Mouse (Mus musculus) midbrain, embryonic 14.5 days (tissue): Measurements from ENCODE around the gene Olfr958. TPM values are rescaled to one million over a fixed set of nuclear protein-coding genes. Genes with fewer than 3 reads are reported as not detected.
A peak's percentile ranks its signal among the peaks of the same experiment; 100 is the strongest.

Experiments
- ATAC-seq: fragments of 200-750 bp; cut with Nextera tagmentation; 2 replicates; pipeline ENCODE4 v1.8.0; 2017; ENCODE audit warnings: moderate number of reproducible peaks, moderate library complexity; ENCODE audit not compliant: low FRiP score, low TSS enrichment
- DNase-seq: peaks from one replicate; pipeline ENCODE4 v3.0.0-alpha.2; 2015
- H3K27ac ChIP-seq: fragments of 300-500 bp; sonication (generic); replicated peaks from 2 replicates; pipeline ENCODE4 v1.5.1; 2014; ENCODE audit warnings: mild to moderate bottlenecking, low read depth, low read length, moderate library complexity
- H3K27me3 ChIP-seq: fragments of 300-500 bp; sonication (generic); 2 replicates; pipeline ENCODE4 v1.6.1; 2014; ENCODE audit warnings: low read length, control low read depth, mixed read lengths; ENCODE audit not compliant: control insufficient read depth, insufficient read depth
- H3K36me3 ChIP-seq: fragments of 300-500 bp; sonication (generic); 2 replicates; pipeline ENCODE4 v1.6.1; 2014; ENCODE audit warnings: low read length, control low read depth; ENCODE audit not compliant: control insufficient read depth, insufficient read depth
- H3K4me1 ChIP-seq: fragments of 300-500 bp; sonication (generic); 2 replicates; pipeline ENCODE4 v1.6.1; 2014; ENCODE audit warnings: mild to moderate bottlenecking, antibody characterized with exemption, low read length, control low read depth; ENCODE audit not compliant: control insufficient read depth, insufficient read depth
- H3K4me2 ChIP-seq: fragments of 300-500 bp; sonication (generic); 2 replicates; pipeline ENCODE4 v1.6.1; 2014; ENCODE audit warnings: mild to moderate bottlenecking, low read length, moderate library complexity
- H3K4me3 ChIP-seq: fragments of 300-500 bp; sonication (generic); replicated peaks from 2 replicates; pipeline ENCODE4 v1.5.1; 2014; ENCODE audit warnings: low read depth, low read length
- H3K9ac ChIP-seq: fragments of 300-500 bp; sonication (generic); replicated peaks from 2 replicates; pipeline ENCODE4 v1.6.1; 2014; ENCODE audit warnings: mild to moderate bottlenecking, low read length, moderate library complexity
- H3K9me3 ChIP-seq: fragments of 300-500 bp; sonication (generic); 2 replicates; pipeline ENCODE4 v1.6.1; 2016; ENCODE audit warnings: low read length, control low read depth, mixed read lengths; ENCODE audit not compliant: control insufficient read depth
- WGBS: fragments of 180-500 bp; shearing (Covaris S2); extraction: QIAGEN DNeasy Blood & Tissue Kit; methylation state at CpG from one replicate; pipeline ENCODE4 v1.1.7; 2014; 5-methylcytosine and 5-hydroxymethylcytosine counted together
- polyA plus RNA-seq: library from polyadenylated mRNA; unstranded; fragments of >200 nt; fragmentation: Nextera tagmentation; extraction: Ambion mirVana; gene quantifications from 2 replicates; pipeline ENCODE4 v1.2.1, GENCODE M21; 2014

Gene Olfr958
- not detected in 2 replicates for polyA plus RNA-seq

DNA sequence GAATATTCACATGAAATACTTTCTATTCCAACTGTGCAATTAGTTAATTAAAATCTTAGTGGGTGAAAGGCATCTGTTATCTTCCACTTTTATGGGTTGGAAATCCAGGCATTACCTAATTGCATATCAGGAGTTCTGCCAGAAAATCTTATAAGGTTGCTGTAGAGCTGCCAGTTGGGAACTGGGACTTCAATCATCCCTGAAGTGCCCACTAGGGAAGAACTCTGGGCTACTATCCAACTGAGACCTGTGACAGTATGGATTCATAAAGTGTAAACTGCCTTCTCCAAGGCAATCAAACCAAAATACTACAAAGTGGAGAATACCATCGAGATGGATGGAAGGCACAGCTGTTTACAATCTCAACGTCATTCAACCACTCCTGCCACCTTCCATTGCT lies at the start of gene Olfr958:
Olfr958 (minus strand) TSS at position 109 of the 400 bp plus-strand sequence.
- H3K4me3 ChIP-seq: no peak within 1 kb of the TSS
- H3K27me3 ChIP-seq: no peaks in the 10 kb centered on the region
- ATAC-seq: no peak
- H3K27ac ChIP-seq: no peak within 1 kb of the TSS
- no peak within 1 kb of the TSS for H3K4me2 ChIP-seq
- H3K4me1 ChIP-seq: peaks cover 10% of the 10 kb centered on the region; the same call in 1 of the 2 replicates
- WGBS: 81% methylated on average over 2 of the region's 2 CpGs
- no peaks in the 10 kb centered on the region for H3K36me3 ChIP-seq
- H3K9ac ChIP-seq: no peak within 1 kb of the TSS
- H3K9me3 ChIP-seq: no peaks in the 10 kb centered on the region
- DNase-seq: peak; percentile 50

- peak; percentile 69; the same call in 1 of the 2 replicates for ATAC-seq
- Histone ChIP-seq H3K9ac (peak overlapping the region; percentile 40), H3K36me3 (no peaks in the 10 kb centered on the region), H3K27me3 (no peaks in the 10 kb centered on the region), H3K27ac (peak overlapping the region; percentile 66), H3K4me3 (peak overlapping the region; percentile 36), H3K9me3 (no peaks in the 10 kb centered on the region), H3K4me2 (peak overlapping the region; percentile 57), H3K4me1 (0 out of 2 replicates have a peak, but pooled peaks cover 3% of the 10 kb centered on the region)
- peak; percentile 66 for DNase-seq
- under 1% methylated on average over 9 of the region's 9 CpGs for WGBS
Observed at GRCm38 (mm10) chr9:39603333-39603845, 49.5 kb upstream of the Olfr958 start.

GRCm38 (mm10) chr9:39602536-39603332 lies 48.9 kb upstream of the Olfr958 start:
- Histone ChIP-seq H3K27me3 (no peaks in the 10 kb centered on the region), H3K9me3 (no peaks in the 10 kb centered on the region), H3K4me3 (peak overlapping the region; percentile 36), H3K4me1 (0 out of 2 replicates have a peak, but pooled peaks cover 3% of the 10 kb centered on the region), H3K9ac (peak overlapping the region; percentile 40), H3K36me3 (no peaks in the 10 kb centered on the region), H3K4me2 (peak overlapping the region; percentile 57), H3K27ac (peak overlapping the region; percentile 66)
- ATAC-seq: peak; percentile 92
- WGBS: 0% methylated on average over 19 of the region's 19 CpGs
- DNase-seq: peak; percentile 85

GRCm38 (mm10) chr9:39577050-39577449 lies 23.2 kb upstream of the Olfr958 start:
- Histone ChIP-seq H3K9me3 (no peaks in the 10 kb centered on the region), H3K4me1 (no peaks in the 10 kb centered on the region), H3K4me3 (no peak overlapping the region), H3K27ac (no peak overlapping the region), H3K4me2 (no peak overlapping the region), H3K9ac (no peak overlapping the region), H3K27me3 (no peaks in the 10 kb centered on the region), H3K36me3 (no peaks in the 10 kb centered on the region)
- DNase-seq (no peak), ATAC-seq (no peak)
- 92% methylated on average over 5 of the region's 5 CpGs for WGBS

GRCm38 (mm10) chr9:39575469-39575868 lies 21.6 kb upstream of the Olfr958 start, which contains the start of gene Olfr959:
Olfr959 (minus strand) TSS chr9:39575569.
- H3K36me3 ChIP-seq: no peaks in the 10 kb centered on the region
- no peak within 1 kb of the TSS for H3K4me2 ChIP-seq
- no peaks in the 10 kb centered on the region for H3K9me3 ChIP-seq
- ATAC-seq (no peak), DNase-seq (no peak)
- H3K4me1 ChIP-seq: no peaks in the 10 kb centered on the region
- 91% methylated on average over 3 of the region's 3 CpGs for WGBS
- H3K9ac ChIP-seq: no peak within 1 kb of the TSS
- H3K4me3 ChIP-seq: no peak within 1 kb of the TSS
- H3K27ac ChIP-seq: no peak within 1 kb of the TSS
- no peaks in the 10 kb centered on the region for H3K27me3 ChIP-seq

DNA sequence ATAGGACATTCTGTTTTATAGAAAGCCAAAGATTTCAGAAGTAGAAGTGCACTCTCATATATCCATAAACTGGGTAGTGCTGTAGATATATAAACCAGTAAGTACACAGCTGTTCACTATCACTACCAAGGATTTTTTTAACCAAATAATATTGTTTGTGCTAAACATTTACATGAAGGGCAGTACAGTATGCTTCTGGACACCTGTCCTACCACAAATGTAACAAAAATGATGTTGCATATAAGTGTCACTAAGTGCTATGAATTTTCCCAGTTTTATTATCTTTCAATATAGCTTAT lies 4.4 kb upstream of the Olfr958 start:
- DNase-seq (peak; percentile 41), ATAC-seq (0 out of 2 replicates have a peak, but pooled peaks have one; percentile 26)
- Histone ChIP-seq H3K4me1 (peaks cover 10% of the 10 kb centered on the region; the same call in 1 of the 2 replicates), H3K27me3 (no peaks in the 10 kb centered on the region), H3K36me3 (no peaks in the 10 kb centered on the region), H3K27ac (peak overlapping the region; percentile 90), H3K4me3 (no peak overlapping the region), H3K9ac (no peak overlapping the region; the same call in 1 of the 2 replicates), H3K9me3 (no peaks in the 10 kb centered on the region), H3K4me2 (peak overlapping the region; percentile 35)

DNA sequence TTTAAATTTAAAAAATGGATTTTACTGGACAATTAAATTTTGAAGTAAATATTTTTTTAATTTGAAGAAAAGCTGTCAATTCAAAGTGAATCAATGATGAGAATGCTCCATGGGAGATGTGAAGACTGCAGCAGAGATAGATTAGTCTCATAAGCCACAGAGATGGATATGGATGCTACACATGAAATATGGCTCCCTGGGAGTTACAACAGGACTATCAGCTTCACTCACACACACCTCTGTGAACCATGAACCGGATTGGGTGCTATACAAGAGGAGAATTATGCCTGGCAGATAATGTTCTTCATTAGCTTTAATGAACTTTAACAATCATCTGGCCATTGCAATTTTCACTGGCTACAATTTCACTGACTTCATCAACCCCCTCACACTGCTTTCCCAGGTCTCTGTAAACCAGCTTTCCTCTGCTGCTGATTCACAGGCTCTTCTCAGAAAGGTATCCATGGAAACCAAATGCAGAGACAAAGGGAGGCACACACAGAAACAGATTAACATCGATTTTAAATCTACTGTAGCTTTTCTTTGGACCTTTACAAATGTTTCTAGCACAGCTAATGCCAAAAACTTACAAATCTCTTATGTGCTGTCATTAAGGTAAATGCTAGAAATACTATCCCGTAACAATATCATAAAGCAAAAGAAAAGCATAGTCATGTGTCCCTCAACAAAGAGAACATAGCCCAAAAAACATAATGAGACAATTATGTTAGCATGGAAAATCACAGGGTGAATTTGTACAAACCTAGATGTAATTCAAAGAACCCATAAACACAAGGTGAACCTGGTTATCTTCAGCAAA lies 3.9 kb upstream of the Olfr958 start:
- H3K4me3 ChIP-seq: no peak overlapping the region
- no peaks in the 10 kb centered on the region for H3K9me3 ChIP-seq
- peak overlapping the region; percentile 35 for H3K4me2 ChIP-seq
- peaks cover 10% of the 10 kb centered on the region; the same call in 1 of the 2 replicates for H3K4me1 ChIP-seq
- no peak overlapping the region; the same call in 1 of the 2 replicates for H3K9ac ChIP-seq
- no peaks in the 10 kb centered on the region for H3K36me3 ChIP-seq
- WGBS: 18% methylated on average over 3 of the region's 3 CpGs
- H3K27me3 ChIP-seq: no peaks in the 10 kb centered on the region
- peak overlapping the region; percentile 90 for H3K27ac ChIP-seq
- peak; percentile 86 for ATAC-seq
- DNase-seq: peak; percentile 86

- no peaks in the 10 kb centered on the region for H3K27me3 ChIP-seq
- ATAC-seq (no peak), DNase-seq (no peak)
- no peak overlapping the region for H3K4me2 ChIP-seq
- no peak overlapping the region for H3K27ac ChIP-seq
- no peaks in the 10 kb centered on the region for H3K4me1 ChIP-seq
- 78% methylated on average over 5 of the region's 5 CpGs for WGBS
- no peak overlapping the region for H3K9ac ChIP-seq
- no peaks in the 10 kb centered on the region for H3K9me3 ChIP-seq
- no peak overlapping the region for H3K4me3 ChIP-seq
- H3K36me3 ChIP-seq: no peaks in the 10 kb centered on the region
Observed at GRCm38 (mm10) chr9:39550806-39551205, 3.0 kb downstream of the Olfr958 start.
